Mouse (Mus musculus) CD4-positive, CD25-positive, alpha-beta regulatory T cell, adult 2 months (primary cell): ENCODE measurements around the gene Gxylt2.

Experiments
- DNase-seq: peaks from one replicate; pipeline ENCODE4 v3.0.0-alpha.2; 2012; ENCODE audit warnings: low read depth, low spot score

Gene Gxylt2

DNA sequence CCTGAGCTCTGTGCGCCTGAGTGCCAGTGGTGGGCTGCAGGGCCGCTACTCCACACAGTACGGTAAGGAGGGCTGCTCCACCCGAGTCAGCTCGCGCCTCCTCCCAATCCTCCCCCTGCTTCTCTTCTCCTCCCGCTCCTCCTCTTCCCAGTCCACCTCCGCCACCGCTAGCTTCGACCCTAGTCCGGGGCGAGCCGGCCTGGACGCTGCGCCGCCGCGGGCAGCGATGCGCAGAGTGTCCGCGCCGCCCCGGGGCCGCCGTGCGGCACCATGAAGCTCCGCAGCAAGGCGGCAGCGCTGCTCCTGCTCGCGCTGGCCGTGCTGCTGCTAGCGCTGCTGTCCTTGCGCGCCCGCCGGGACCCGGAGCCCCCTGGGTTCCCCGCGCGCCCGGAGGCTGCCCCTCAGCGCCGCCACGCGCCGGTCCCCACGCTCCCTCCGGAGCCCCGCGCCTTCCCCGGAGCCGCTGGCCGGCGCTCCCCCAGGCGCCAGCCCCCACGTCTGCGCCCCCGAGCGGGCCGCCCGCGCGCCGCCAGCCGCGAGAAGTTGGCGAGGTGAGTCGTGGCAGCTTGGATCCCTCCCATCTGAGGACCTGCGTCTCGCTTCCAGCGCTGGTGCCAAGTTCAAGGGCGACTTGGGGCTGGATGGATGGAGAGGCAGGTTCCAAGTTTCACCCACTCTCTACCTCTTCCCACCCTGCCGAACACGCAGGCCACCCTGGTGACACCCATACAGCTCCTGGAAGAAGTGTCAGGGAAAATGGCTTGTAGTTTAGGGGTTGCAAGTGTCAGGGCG, at the start of gene Gxylt2:
Gene Gxylt2 (plus strand): TSS at position 161 of the 792 bp plus-strand sequence.
- DNase-seq: no peak

DNA sequence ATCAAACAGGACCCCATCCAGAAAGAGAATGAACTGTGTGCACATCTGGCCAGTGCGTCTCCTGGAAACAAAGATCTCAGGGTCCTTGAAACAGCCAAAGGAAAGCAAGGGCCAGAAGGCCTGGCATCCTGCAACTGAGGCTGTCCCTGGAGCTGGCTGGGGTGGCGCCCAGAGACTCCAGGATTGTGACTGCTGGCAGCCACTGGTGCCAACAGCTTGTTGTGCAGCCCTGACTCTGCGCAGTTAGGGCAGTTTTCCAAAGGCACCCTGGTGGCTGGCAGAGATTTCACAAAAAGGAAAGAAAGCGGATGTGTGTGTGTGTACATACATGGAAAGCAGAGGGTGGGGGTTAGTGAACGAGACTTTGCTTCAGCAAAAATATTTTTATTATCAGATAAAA, 44.1 kb upstream of the Gxylt2 start:
- DNase-seq: no peak

DNA sequence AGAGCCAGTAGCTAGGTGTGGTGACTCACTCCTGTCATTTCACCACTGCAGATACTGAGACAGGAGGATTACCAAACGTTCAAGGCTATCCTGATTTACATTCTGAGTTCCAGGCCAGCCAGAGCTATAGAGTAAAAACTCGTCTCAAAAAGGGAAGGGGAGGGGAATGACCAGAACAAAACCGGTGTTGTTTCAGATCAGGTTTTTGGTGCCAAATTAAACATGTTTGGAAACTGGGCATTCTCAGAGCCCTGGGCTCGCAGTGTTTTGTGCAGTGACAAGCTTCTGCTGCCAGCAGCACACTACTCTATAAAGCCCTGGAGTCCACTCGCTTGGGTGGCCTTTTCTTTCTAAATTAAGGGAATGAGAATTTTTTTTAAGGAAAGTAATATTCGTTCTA, 42.3 kb upstream of the Gxylt2 start:
- DNase-seq: no peak

DNA sequence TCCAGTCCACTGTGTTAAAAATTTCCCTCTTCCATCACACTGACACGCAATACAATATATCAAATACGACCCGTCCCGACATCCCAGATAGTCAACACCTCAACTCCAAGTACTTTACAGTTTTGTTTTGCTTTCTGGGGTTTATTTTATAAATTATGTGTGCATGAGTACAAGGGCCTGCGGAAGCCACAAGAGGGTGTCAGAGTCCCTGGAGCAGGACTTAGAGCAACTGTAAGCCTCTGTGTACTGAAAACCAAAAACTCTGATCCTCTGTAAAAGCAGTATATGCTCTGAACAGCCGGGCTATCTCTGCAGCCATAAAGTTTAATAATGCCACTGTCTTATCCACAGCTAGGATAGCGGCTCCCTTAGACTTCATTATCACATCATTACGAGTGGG, 36.9 kb upstream of the Gxylt2 start:
- no peak for DNase-seq

DNA sequence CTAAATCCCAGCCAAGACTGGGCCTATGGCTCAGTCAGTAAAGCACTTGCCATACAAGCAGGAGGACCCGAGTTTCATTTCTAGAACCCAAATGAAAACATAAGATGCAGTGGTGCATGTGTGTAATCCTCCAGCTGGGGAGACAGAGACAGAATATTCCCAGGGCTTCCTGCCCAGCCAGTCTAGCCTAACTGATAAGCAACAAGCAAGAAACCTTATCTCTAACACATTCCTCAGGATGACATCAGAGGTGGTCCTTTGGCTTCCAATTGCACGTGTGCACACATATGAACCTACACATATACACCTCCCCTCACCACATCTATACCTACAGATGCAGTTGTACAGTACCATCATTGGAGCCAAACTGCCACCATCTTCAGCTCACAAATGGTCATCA, 35.7 kb upstream of the Gxylt2 start:
- DNase-seq: no peak

DNA sequence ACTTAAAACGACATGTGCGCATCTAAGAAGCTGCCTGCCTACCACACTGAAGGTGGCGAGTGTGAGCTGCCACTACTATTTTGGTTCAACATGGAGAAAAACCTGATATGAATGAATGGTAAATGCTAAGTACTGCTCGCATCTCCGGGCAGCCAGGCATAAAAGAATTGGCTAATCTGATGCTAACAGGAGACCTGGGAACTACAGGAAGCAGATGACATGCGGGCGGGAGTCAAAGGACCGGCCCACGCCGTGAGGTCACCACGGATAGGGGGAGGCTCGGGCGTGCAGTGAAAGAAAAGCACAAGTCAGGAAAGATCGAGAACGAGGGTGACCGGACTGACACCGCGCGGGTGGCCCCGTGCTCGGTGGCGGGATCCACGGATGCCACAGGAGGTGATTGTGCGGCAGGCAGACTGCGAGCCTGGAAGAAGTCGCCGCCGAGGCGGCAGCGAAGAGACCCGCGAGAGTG, 34.1 kb upstream of the Gxylt2 start:
- DNase-seq: peak; percentile 67

DNA sequence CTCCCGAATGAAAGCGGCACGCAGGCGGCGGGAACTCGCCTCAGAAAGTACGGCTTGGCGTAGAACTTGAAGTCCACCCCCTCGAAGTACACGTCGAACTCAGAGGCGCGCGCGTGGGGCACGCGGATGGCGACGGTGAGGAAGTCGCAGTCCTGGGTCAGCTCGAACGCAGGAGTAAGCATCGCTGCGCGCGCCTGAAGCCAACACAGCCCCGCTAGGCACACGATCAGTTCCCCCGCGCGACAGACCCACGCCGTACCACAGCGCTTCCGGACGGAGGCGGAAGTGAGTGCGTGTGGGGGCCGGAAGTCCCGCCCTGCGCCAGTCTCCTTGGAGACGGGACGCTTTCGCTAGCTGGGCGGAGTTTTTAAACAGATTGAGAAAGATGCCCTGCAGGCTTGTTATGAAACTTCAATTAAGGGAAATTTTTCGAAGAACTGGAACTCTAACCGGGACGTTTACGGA, 33.6 kb upstream of the Gxylt2 start, which contains the start of gene Shq1:
Gene Shq1 (minus strand): TSS at position 278 of the 465 bp plus-strand sequence.
- peak; percentile 96 for DNase-seq

DNA sequence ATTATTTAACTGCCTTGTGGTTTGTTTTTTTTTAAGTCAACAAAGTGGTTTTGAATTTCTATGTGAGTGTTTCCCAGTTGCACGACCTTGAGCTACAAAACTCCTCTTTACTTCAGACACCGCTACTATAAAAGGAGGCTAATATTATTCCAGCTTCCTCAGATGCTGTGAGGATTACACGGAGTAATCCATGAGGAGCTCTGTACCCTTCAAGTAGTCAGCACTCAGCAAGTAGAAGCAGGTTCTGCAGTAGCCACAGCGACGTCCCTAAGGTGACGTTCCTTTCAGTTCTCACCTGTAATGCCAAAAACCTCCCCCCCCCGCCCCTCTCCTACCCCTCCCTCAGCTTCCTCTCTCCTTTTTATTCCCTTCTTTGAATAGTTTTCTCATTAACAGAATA, 33.1 kb upstream of the Gxylt2 start:
- DNase-seq: no peak

DNA sequence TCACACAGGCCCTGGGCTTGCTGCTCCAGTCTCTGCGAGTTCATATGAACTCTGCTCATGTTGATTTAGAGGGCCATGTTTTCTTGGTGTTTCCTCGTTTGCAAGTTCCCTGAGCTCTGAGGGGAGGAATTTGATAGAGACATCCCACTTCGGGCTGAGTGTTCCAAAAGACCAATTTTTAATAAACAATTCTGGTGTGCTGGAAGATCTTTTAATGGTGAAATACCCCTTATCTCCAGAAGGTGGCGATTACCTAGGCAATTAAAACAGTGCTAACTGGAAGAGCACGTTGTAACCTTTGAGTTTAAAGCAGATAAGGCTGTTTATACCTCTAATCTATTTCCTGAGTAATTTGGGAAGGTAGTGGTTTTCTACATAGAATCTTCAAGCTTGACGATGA, 29.6 kb upstream of the Gxylt2 start:
- DNase-seq: peak; percentile 68

DNA sequence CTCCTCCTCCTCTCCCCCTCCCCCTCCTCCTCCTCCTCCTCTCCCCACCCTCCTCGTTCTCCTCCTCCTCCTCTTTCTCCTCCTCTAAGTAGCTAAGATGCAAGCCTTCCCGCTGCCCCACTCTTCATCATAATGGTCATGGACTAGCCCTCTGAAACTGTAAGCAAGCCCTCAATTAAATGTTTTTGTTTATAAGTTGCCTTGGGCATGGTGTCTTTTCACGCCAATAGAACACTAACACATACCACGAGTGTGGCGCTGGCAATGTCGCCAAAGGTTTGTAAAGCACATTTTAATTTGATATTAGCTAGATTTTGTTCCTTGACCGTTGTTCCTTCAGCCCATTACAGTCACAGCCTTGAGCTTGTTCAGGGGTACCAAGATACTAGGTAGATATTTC, 28.1 kb upstream of the Gxylt2 start:
- no peak for DNase-seq

DNA sequence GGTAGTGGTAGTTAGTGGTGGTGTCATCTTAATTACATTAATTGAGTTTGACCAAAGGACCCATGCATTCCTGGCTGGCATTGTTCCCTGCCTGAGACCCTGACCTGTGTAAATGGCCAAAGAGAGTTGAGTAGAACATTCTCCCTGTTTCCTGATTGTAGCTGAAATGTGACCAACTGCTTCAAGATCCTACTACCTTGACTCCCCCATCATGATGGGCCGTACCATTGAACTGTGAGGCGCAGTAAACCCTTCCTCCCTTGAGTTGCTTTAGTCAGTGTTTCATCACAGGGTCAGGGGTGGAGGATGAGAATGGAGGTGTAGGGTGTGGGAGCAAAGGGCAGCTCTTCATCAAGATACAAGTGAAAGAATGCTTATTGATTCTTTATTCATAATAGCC, 25.9 kb upstream of the Gxylt2 start:
- DNase-seq: no peak

DNA sequence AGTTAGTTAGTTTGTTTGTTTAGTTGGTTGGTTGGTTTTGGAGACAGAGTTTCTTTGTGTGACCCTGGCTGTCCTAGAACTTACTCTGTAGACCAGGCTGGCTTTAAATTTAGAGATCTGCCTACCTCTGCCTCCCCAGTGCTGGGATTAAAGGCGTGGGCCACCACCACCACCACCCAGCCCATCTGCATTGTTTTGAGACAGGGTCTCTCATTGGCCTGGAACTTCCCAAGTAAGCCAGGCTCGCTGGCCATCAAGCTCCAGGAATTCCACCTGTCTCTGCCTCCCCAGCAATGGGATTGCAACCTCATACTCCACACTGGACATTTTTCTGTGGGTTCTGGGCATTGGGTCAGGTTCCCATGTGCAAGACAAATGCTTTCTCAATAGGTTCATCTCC, 18.2 kb upstream of the Gxylt2 start:
- no peak for DNase-seq

DNA sequence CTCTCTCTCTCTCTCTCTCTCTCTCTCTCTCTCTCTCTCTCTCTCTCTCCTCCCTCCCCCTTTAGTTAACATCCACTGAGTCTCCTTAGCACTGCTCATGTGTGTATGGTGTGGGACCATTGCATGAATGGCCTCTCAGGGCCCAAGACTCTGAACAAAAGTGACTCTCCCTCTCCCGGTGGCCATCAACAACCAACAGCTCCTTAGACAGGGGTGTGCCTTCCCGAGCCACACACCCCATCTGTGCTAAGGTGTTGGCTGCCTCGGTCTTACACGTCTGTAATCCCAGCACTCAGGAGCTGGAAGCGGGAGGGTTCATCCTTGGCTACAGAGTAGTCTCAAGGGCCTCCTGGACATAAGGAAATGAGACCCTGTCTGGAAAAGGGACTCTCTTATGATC, 4.5 kb upstream of the Gxylt2 start:
- no peak for DNase-seq

DNA sequence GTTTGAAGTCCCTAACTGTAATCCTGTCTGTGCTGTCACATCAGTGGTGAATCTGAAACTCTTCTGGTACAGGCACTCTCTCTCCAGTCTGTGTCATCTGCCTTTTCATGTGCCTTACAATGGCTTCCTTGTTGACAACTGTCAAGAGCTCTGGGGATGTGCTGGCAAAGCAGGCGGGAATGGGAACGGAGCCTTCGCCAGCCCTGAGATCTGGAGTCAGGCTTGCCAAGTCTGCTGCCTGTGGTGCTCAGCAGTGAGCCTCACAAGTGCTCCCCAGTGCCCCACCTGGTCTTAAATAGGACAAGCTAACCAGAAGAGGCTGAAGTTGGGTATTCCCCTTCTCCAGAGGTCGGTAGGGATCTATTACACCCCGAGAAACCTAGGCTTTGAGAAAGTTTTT, 3.8 kb upstream of the Gxylt2 start:
- no peak for DNase-seq

DNA sequence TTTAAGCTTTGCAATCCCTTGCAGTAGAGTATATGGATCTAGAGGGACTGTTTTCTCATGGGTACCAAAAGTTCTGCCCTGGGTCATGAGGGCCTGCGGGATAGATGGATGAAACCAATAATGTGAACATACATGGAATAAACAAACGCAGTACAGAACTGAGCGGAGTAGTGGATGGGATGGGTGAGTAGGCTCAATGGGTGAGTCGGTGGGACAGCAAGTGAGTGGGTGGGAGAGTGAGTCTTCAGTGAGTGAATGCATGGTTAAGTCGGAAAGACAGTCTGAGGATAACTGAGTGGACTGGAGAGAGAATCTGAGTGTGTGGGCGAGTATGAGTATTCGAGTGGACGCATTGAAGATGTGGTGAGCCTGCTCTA, 349 bp upstream of the Gxylt2 start:
- DNase-seq: no peak

DNA sequence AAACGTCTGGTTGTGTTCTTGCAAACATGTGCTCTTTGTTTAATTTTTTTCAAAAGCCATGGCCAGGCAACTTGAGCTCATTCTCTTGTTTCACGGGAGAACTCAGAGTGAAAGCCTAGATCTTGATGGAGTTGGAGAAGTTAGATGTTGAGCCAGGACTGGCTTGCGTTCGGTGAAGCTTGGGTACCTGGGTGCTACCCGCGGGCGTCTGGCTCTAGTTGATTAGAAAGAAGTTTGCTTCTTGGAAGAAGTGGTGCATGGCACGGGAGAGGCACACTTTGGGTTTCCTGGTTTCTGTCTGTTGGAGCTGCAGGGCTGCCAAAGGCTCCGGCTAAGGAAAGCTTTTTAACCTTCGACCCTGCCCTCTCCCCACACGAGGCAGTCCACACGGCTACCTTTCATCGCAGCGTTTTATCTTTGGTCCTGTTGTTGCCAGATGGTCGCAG, 855 bp downstream of the Gxylt2 start:
- no peak for DNase-seq

DNA sequence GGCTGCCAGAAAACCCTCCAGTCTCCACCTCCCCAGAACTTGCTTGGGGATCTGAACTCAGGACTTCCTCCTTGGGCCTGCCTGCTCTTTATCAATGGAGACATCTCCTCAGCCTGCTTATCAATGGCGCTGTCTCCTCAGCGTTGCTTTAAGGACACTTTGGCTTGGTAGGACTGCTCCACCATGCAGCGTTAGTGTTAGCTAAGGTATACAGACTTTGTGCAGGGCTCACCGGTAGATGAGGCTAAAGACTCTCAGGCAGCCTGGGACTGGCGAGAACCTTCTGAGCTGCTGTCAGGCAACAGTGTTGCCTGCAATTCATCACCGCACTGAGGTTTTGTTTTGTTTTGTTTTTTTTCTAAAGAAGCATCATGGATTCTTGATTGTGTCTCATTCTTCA, 2.3 kb downstream of the Gxylt2 start:
- no peak for DNase-seq

DNA sequence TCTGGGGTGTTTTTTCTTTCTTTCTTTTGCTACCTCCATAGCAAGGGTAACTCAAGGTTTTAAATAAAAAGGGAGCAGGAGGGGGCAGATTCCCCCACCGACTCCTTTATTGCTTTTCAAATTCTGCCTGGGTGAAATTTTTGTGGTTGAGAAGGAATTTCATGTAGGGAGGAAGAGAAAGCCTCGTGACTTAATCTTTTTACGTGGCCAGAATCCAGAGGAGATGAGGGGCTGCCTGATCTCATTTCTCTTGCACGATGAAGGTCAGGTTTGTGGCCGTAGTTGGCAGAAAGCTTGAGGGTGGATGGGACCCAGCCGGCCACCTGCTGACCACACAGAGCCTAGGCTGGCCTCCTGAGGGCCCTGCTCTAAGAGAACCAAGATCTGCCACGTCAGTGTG, 3.0 kb downstream of the Gxylt2 start:
- DNase-seq: no peak

DNA sequence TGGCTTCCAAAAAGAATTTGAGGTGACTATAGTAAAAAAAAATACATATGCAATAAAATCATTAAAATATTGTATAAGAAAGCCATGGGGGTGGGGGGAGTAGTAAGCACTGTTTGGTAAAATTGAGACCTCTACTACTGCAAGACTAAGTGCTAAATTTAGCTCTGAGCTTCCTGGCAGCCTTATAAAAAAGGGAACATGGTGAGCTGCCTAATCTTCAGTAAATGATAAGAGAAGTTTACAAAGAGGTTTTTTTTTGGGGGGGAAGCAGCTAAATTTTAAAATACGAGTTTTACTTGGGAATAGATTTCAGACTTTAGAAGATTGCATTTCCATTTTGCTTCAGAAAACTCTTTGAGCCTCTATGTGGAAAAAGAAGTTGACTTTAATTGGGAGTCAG, 3.7 kb downstream of the Gxylt2 start:
- DNase-seq: no peak

DNA sequence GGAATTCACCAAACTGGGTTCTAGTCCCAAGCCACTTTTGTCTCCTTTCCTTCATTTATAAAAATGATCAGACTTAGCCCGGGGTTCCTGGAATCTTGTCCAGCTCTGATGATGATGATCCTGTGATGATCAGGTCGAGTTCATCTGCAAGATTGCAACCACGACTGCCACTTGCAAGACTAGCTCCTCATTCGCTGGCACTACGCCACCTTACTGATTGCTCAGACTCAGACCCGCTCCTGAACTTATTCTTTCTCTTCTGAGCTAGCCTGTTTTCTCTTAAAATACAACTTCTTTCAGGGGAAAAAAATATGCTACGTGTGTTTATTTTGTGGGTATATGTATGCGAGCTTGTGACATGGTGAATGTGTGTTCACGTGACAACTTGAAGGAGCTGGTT, 4.5 kb downstream of the Gxylt2 start:
- DNase-seq: no peak

DNA sequence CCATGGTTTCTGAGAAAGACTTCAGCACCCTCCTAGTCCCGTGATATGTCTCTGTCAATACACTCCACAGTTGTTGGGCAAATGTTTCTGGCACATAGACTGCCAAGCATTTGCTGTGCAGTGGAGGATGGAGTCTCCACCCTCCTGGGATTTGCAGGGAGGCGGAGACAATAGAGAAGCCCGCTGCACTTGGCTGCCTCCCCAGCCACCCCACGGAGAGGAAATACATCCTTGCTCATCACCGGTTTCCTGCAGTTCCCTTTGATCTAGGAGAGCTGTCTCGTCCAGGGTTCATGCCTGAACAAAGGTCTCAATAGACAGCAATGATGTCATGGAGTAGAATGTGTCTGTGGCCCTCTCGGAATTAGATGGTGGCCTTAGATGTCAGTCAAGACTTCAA, 4.9 kb downstream of the Gxylt2 start:
- DNase-seq: peak; percentile 10

DNA sequence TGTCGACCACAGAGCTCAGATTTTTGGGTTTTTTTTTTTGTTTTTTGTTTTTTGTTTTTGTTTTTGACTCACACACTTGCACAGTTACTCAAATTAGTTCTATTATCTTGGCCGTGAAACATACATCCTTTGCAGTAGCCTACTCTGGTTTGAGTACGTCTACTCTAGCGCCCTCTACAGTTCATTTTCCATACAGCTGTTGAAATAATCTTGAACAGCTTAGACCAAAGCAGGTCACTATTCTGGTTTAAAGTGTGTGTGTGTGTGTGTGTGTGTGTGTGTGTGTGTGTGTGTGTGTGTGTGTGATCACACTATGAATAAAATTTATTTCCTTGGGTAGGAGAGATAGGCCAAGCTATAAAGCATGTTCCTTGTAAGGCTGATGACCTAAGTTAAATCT, 5.6 kb downstream of the Gxylt2 start:
- DNase-seq: peak; percentile 49

DNA sequence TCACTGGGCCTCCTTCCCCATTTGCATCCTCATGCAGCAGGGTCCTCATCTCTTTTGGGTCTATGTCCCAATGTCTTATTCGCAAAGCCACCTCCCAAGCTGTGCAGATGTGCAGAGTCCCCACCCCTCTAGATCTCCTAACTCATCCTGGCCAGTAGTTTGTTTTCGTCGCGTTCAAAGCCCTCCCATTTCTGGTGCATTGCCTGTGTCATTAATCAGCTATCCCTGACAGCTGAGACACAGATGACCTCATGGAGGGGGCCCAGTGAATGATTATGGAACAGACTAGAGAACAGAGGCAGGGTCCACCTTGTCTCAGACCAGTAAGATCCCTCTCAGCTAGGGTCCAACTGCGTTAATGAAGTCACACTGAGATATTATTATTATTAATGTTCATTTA, 6.3 kb downstream of the Gxylt2 start:
- DNase-seq: no peak
